Mouse (Mus musculus) kidney, postnatal 0 days (tissue): ENCODE results near the gene Lpar4. TPM values are rescaled to one million over a fixed set of nuclear protein-coding genes. Genes with fewer than 3 reads are reported as not detected.

Experiments used
- ATAC-seq: fragments of 200-750 bp; cut with Nextera tagmentation; replicated peaks from 2 replicates; pipeline ENCODE4 v1.8.0; 2017; ENCODE audit warnings: low read depth, moderate number of reproducible peaks, moderate TSS enrichment, moderate library complexity; ENCODE audit not compliant: low FRiP score
- DNase-seq: peaks from one replicate; pipeline ENCODE4 v3.0.0-alpha.2; 2016; ENCODE audit warnings: low spot score
- H3K27ac ChIP-seq: fragments of 300-500 bp; sonication (generic); 2 replicates; pipeline ENCODE4 v1.5.1; 2014; ENCODE audit warnings: mild to moderate bottlenecking
- H3K27me3 ChIP-seq: fragments of 300-500 bp; sonication (generic); 2 replicates; pipeline ENCODE4 v1.6.1; 2014; ENCODE audit warnings: low read length, mixed read lengths; ENCODE audit not compliant: insufficient read depth
- H3K36me3 ChIP-seq: fragments of 300-500 bp; sonication (generic); 2 replicates; pipeline ENCODE4 v1.6.1; 2014; ENCODE audit warnings: low read length, mixed read lengths; ENCODE audit not compliant: insufficient read depth
- H3K4me1 ChIP-seq: fragments of 300-500 bp; sonication (generic); replicated peaks from 2 replicates; pipeline ENCODE4 v1.6.1; 2014; ENCODE audit warnings: antibody characterized with exemption, low read length, mixed read lengths; ENCODE audit not compliant: insufficient read depth
- H3K4me2 ChIP-seq: fragments of 300-500 bp; sonication (generic); 2 replicates; pipeline ENCODE4 v1.6.1; 2014; ENCODE audit warnings: mild to moderate bottlenecking, low read length, moderate library complexity, mixed read lengths
- H3K4me3 ChIP-seq: fragments of 300-500 bp; sonication (generic); replicated peaks from 2 replicates; pipeline ENCODE4 v1.5.1; 2014; ENCODE audit warnings: low read depth, low read length
- H3K9ac ChIP-seq: fragments of 300-500 bp; sonication (generic); 2 replicates; pipeline ENCODE4 v1.6.1; 2014; ENCODE audit warnings: low read depth, low read length
- H3K9me3 ChIP-seq: fragments of 300-500 bp; sonication (generic); replicated peaks from 2 replicates; pipeline ENCODE4 v1.6.1; 2016; ENCODE audit warnings: low read length, inconsistent platforms, mixed read lengths
- CTCF ChIP-seq: IDR thresholded peaks from 2 replicates; pipeline ENCODE4 v1.5.1; 2016; ENCODE audit warnings: antibody characterized with exemption, low read depth, mild to moderate bottlenecking, moderate library complexity
- WGBS: fragments of 180-500 bp; shearing (Covaris S2); extraction: QIAGEN DNeasy Blood & Tissue Kit; methylation state at CpG from one replicate; pipeline ENCODE4 v1.1.7; 2014; 5-methylcytosine and 5-hydroxymethylcytosine counted together
- polyA plus RNA-seq: library from polyadenylated mRNA; unstranded; fragments of >200 nt; fragmentation: Nextera tagmentation; extraction: Ambion mirVana; gene quantifications from 2 replicates; pipeline ENCODE4 v1.2.1, GENCODE M21; 2015

Gene Lpar4
- polyA plus RNA-seq: 11.3 and 11.9 TPM in 2 replicates

DNA sequence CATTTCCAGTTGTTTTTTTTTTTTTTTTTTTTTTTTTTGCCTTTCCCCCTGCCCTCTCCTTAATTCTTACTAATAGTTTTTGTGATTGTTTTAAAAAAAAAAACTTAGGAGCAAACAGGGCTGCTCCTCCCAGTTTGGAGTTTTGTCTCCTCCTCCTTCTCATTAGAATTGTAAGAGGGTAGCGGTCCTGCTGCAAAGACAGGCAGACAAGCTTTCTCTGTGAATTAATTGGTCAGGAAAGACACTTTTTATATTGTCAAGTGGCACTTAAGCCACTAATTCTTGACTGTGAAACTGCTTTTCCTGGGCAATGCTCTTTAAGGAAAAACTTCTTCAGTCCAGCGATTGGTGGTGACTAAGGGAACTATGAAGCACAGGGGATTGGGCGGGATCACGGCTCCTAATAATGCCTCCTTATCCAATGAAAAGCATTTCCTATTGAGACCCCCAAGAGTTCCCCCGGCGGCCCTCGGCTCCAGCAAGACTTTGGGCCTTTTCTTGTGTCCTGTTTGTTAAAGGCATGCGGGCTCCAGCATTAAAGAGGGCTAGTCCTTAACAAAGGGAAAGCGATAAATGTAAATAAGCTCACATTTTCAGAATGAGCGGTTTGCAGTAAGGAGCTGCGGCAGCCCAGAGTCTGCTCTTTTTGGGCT, at the start of gene Lpar4:
Lpar4 (plus strand) TSS at position 451 of the 653 bp plus-strand sequence.
- peak within 1 kb of the TSS; percentile 77 for H3K27ac ChIP-seq
- H3K4me1 ChIP-seq: no peaks in the 10 kb centered on the region
- H3K9ac ChIP-seq: peak within 1 kb of the TSS; percentile 52
- no peaks in the 10 kb centered on the region for H3K9me3 ChIP-seq
- no peaks in the 10 kb centered on the region for H3K27me3 ChIP-seq
- TF ChIP-seq CTCF: no peak
- ATAC-seq (peak; percentile 80; the same call in 1 of the 2 replicates), DNase-seq (peak; percentile 86)
- H3K36me3 ChIP-seq: no peaks in the 10 kb centered on the region
- H3K4me2 ChIP-seq: peak within 1 kb of the TSS; percentile 50
- 28% methylated on average over 11 of the region's 11 CpGs for WGBS
- peak within 1 kb of the TSS; percentile 38 for H3K4me3 ChIP-seq

DNA sequence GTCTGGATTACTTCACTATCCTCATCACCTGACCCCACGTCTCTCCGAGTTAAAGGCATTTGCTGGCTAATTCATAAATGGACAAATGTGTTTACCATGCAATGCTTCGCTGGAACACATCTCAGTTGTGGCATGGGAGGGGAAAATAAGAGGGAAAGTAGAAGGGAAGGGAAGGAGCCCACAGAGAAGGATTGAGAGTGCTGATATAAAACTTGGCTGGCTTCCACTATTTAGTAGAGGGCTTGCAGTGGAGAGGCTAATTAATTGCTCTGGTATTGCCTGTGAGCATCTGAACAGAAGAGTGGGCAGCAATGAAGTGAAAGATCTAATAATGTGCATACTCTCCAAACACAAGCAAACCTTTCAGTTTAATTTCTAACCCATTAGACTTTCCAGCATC, 49.0 kb upstream of the Lpar4 start:
- Histone ChIP-seq H3K9me3 (no peaks in the 10 kb centered on the region), H3K9ac (no peak overlapping the region), H3K4me1 (no peaks in the 10 kb centered on the region), H3K27me3 (no peaks in the 10 kb centered on the region), H3K4me2 (no peak overlapping the region), H3K27ac (no peak overlapping the region), H3K36me3 (no peaks in the 10 kb centered on the region), H3K4me3 (no peak overlapping the region)
- WGBS: 57% methylated on average over 3 of the region's 3 CpGs
- no peak for DNase-seq
- TF ChIP-seq CTCF: no peak
- ATAC-seq: no peak

DNA sequence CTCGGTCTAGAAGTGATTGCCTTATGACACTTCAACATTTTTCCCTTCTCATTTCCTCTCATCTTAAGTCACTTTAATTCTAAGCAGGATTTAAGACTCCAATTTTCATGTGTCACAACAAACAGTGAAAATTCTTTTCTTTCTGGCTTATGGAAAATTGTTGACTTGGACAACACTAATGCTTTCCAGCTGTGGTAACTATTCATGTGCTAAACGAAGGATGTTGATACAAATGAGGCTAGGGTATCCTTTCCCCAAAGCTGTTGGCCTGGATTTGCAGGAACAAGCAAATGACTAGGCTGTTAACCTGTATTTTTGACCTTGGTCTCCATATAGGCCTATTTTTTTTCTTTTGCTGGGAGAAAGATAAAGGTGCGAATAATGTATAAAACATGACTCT, 48.5 kb upstream of the Lpar4 start:
- ATAC-seq: no peak
- DNase-seq: peak; percentile 41
- Histone ChIP-seq H3K27me3 (no peaks in the 10 kb centered on the region), H3K4me3 (no peak overlapping the region), H3K9ac (no peak overlapping the region), H3K36me3 (no peaks in the 10 kb centered on the region), H3K9me3 (no peaks in the 10 kb centered on the region), H3K4me2 (no peak overlapping the region), H3K4me1 (no peaks in the 10 kb centered on the region), H3K27ac (no peak overlapping the region)
- no peak for TF ChIP-seq CTCF
- 44% methylated on average over 3 of the region's 3 CpGs for WGBS

DNA sequence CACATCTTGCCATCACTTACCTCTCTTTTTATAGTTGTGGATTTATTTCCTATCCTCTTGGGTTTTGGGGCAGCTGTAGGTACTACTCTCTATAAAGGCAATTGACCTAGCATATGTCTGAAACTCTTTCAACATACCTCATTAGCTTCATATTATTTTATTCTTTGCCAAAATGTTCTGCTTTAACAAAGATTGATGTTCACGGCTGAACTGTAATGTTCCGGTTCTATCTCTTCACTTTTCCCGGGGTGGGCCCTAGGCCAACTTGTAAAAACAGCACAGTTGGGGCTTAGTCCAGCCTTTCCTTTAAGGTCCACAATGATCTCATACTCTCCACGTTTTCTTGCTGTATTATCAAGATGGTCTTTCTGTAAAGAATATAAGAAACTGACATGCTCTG, 48.1 kb upstream of the Lpar4 start:
- Histone ChIP-seq H3K27me3 (no peaks in the 10 kb centered on the region), H3K4me2 (no peak overlapping the region), H3K9me3 (no peaks in the 10 kb centered on the region), H3K9ac (no peak overlapping the region), H3K4me1 (no peaks in the 10 kb centered on the region), H3K27ac (no peak overlapping the region), H3K4me3 (no peak overlapping the region), H3K36me3 (no peaks in the 10 kb centered on the region)
- ATAC-seq: no peak
- TF ChIP-seq CTCF: no peak
- WGBS: 63% methylated on average over 4 of the region's 4 CpGs
- DNase-seq: peak; percentile 3

DNA sequence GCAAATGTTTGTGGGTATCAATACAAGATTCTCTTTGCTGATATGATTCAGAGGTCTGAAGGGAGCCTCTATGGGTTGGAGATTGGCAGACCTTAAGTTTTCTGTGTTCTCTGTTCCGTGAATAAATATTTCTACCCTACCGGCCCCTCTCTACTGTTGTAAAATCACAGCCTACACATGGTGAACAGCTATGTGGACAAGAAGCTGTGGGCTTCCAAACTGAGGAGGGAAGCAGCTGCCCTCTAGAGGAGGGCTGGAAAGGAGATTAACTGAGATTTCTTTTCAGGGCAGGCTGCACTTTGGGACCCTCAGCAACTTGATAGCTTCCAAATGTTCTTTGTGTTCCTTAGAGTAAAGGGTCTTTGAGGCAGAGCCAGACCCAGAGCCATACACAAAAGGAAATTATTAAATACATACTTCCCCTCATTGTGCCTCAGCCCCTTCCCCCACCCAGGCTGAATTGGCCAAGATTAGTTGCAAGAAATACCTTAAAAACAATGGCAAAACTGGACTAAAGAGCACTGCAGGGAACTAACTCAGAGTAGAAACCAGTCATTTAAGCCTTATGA, 22.6 kb upstream of the Lpar4 start:
- Histone ChIP-seq H3K27ac (no peak overlapping the region), H3K4me1 (no peaks in the 10 kb centered on the region), H3K36me3 (no peaks in the 10 kb centered on the region), H3K27me3 (no peaks in the 10 kb centered on the region), H3K4me2 (no peak overlapping the region), H3K9me3 (no peaks in the 10 kb centered on the region), H3K4me3 (no peak overlapping the region), H3K9ac (no peak overlapping the region)
- TF ChIP-seq CTCF: peak; percentile 36; the same call in 1 of the 2 replicates
- 59% methylated on average over 2 of the region's 2 CpGs for WGBS
- DNase-seq (peak; percentile 6), ATAC-seq (no peak)

DNA sequence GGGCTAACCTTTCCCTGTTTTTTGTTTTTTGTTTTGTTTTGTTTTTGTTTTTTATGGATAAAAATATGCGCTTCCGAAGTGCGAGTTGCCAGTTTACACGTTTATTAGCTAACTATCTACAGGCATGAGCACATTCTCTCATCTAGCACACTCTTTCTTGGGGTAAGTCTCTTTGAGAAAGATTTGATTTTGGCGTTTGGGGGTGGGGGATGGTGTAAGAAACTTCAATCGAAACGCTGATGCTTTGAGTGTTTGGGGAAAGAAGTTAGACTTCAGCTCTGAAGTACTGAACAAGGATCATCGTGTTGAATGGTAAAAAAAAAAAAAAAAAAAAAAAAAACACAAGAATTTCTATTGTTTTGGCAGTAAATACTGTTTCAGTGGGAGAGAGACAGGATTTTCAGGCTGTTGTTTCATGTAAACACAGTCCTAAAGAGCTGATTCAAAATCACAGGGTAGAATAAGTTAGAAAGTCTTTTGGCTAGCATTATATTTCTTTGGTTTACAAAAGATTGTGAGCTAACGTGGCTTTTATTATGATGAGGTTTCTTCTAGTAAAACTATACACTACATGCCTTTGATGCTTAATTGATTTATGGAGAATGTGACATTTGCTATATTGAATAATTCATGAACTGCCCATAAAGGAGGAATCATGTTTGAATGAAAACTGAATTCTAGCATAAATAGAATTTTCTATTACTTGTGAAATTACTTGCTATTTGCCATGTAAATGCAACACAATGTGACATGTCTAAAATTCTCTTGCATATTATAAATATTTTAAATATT, 599 bp downstream of the Lpar4 start:
- Histone ChIP-seq H3K4me3 (peak overlapping the region; percentile 38), H3K36me3 (no peaks in the 10 kb centered on the region), H3K9ac (peak overlapping the region; percentile 52), H3K9me3 (no peaks in the 10 kb centered on the region), H3K4me1 (no peaks in the 10 kb centered on the region), H3K27ac (peak overlapping the region; percentile 77), H3K4me2 (peak overlapping the region; percentile 50), H3K27me3 (no peaks in the 10 kb centered on the region)
- DNase-seq: peak; percentile 4
- 26% methylated on average over 9 of the region's 9 CpGs for WGBS
- TF ChIP-seq CTCF: no peak
- no peak for ATAC-seq
